Mouse (Mus musculus) intestine, embryonic 16.5 days (tissue): Measurements from ENCODE around the gene Acnat1. TPM values are rescaled to one million over a fixed set of nuclear protein-coding genes. Genes with fewer than 3 reads are reported as not detected.
A peak's percentile ranks its signal among the peaks of the same experiment; 100 is the strongest.
"Not testable (repeated sequence)": the region's sequence is repeated elsewhere in the genome, so short reads cannot be mapped to it uniquely, and the experiment has no call there.

Experiments used
- ATAC-seq: fragments of 200-750 bp; cut with Nextera tagmentation; 2 replicates; pipeline ENCODE4 v1.8.0; 2017; ENCODE audit warnings: moderate TSS enrichment, moderate library complexity
- H3K27ac ChIP-seq: fragments of 300-500 bp; sonication (generic); 2 replicates; pipeline ENCODE4 v1.5.1; 2014; ENCODE audit warnings: mild to moderate bottlenecking, low read length
- H3K27me3 ChIP-seq: fragments of 300-500 bp; sonication (generic); replicated peaks from 2 replicates; pipeline ENCODE4 v1.6.1; 2014; ENCODE audit warnings: low read length, control low read depth, mixed read lengths; ENCODE audit not compliant: control insufficient read depth, insufficient read depth
- H3K36me3 ChIP-seq: fragments of 300-500 bp; sonication (generic); 2 replicates; pipeline ENCODE4 v1.6.1; 2014; ENCODE audit warnings: low read length, control low read depth; ENCODE audit not compliant: control insufficient read depth, insufficient read depth
- H3K4me1 ChIP-seq: fragments of 300-500 bp; sonication (generic); 2 replicates; pipeline ENCODE4 v1.6.1; 2014; ENCODE audit warnings: low read length, control low read depth, mixed read lengths; ENCODE audit not compliant: control insufficient read depth, insufficient read depth
- H3K4me2 ChIP-seq: fragments of 300-500 bp; sonication (generic); 2 replicates; pipeline ENCODE4 v1.6.1; 2014; ENCODE audit warnings: low read depth, low read length, control low read depth
- H3K4me3 ChIP-seq: fragments of 300-500 bp; sonication (generic); 2 replicates; pipeline ENCODE4 v1.5.1; 2014; ENCODE audit warnings: mild to moderate bottlenecking, low read length
- H3K9ac ChIP-seq: fragments of 300-500 bp; sonication (generic); 2 replicates; pipeline ENCODE4 v1.6.1; 2014; ENCODE audit warnings: low read depth, low read length
- H3K9me3 ChIP-seq: fragments of 300-500 bp; sonication (generic); 2 replicates; pipeline ENCODE4 v1.6.1; 2016; ENCODE audit warnings: low read length, control low read depth; ENCODE audit not compliant: control insufficient read depth
- WGBS: fragments of 180-500 bp; shearing (Covaris S2); extraction: QIAGEN DNeasy Blood & Tissue Kit; methylation state at CpG from one replicate; pipeline ENCODE4 v1.1.7; 2014; 5-methylcytosine and 5-hydroxymethylcytosine counted together
- polyA plus RNA-seq: library from polyadenylated mRNA; unstranded; fragments of >200 nt; fragmentation: Nextera tagmentation; extraction: Ambion mirVana; gene quantifications from 2 replicates; pipeline ENCODE4 v1.2.1, GENCODE M21; 2015

Acnat1 gene
- polyA plus RNA-seq, 1 experiment from 2014 or later = 6.8 TPM

GRCm38 (mm10) chr4:49506386-49506785 lies 32.7 kb upstream of the Acnat1 start, which contains the start of gene Baat:
Gene Baat (minus strand): TSS chr4:49506557.
- peaks cover 6% of the 10 kb centered on the region; the same call in 1 of the 2 replicates for H3K4me1 ChIP-seq
- peak within 1 kb of the TSS; percentile 14; the same call in 1 of the 2 replicates for H3K27ac ChIP-seq
- H3K9me3 ChIP-seq = no peaks in the 10 kb centered on the region
- H3K36me3 ChIP-seq = no peaks in the 10 kb centered on the region
- 54% methylated on average over 3 of the region's 3 CpGs for WGBS
- no peak within 1 kb of the TSS for H3K4me3 ChIP-seq
- peak; percentile 62 for ATAC-seq
- no peak within 1 kb of the TSS for H3K9ac ChIP-seq
- no peak within 1 kb of the TSS for H3K4me2 ChIP-seq
- H3K27me3 ChIP-seq = no peaks in the 10 kb centered on the region

GRCm38 (mm10) chr4:49503563-49503962 lies 29.9 kb upstream of the Acnat1 start:
- no peak overlapping the region for H3K4me3 ChIP-seq
- H3K27ac ChIP-seq = no peak overlapping the region
- WGBS = 76% methylated on average over 1 of the region's 1 CpGs
- H3K9me3 ChIP-seq = no peaks in the 10 kb centered on the region
- H3K4me2 ChIP-seq = no peak overlapping the region
- no peak for ATAC-seq
- H3K9ac ChIP-seq = no peak overlapping the region
- no peaks in the 10 kb centered on the region for H3K36me3 ChIP-seq
- peaks cover 6% of the 10 kb centered on the region; the same call in 1 of the 2 replicates for H3K4me1 ChIP-seq
- H3K27me3 ChIP-seq = no peaks in the 10 kb centered on the region

- peak overlapping the region; percentile 54 for H3K27ac ChIP-seq
- H3K36me3 ChIP-seq, H3K4me1 ChIP-seq, H3K9me3 ChIP-seq, H3K9ac ChIP-seq, H3K4me3 ChIP-seq, H3K27me3 ChIP-seq, H3K4me2 ChIP-seq: not testable (repeated sequence)
- peak; percentile 73 for ATAC-seq
- WGBS = 63% methylated on average over 3 of the region's 3 CpGs
Observed at GRCm38 (mm10) chr4:49485934-49486650, 12.4 kb upstream of the Acnat1 start.

- peak; percentile 89 for ATAC-seq
- no peak overlapping the region for H3K4me3 ChIP-seq
- no peak overlapping the region for H3K9ac ChIP-seq
- no peak overlapping the region; the same call in 1 of the 2 replicates for H3K4me2 ChIP-seq
- H3K4me1 ChIP-seq = no peaks in the 10 kb centered on the region
- H3K36me3 ChIP-seq = no peaks in the 10 kb centered on the region
- no peaks in the 10 kb centered on the region for H3K9me3 ChIP-seq
- H3K27me3 ChIP-seq = no peaks in the 10 kb centered on the region
- H3K27ac ChIP-seq = peak overlapping the region; percentile 57; the same call in 1 of the 2 replicates
Observed at GRCm38 (mm10) chr4:49485442-49485841, 11.7 kb upstream of the Acnat1 start.

GRCm38 (mm10) chr4:49480896-49481295 lies 7.2 kb upstream of the Acnat1 start:
- peak; percentile 90 for ATAC-seq
- no peaks in the 10 kb centered on the region for H3K27me3 ChIP-seq
- WGBS = 31% methylated on average over 3 of the region's 3 CpGs
- H3K9me3 ChIP-seq = no peaks in the 10 kb centered on the region
- no peaks in the 10 kb centered on the region for H3K4me1 ChIP-seq
- H3K9ac ChIP-seq = no peak overlapping the region
- peak overlapping the region; percentile 44; the same call in 1 of the 2 replicates for H3K4me2 ChIP-seq
- no peaks in the 10 kb centered on the region for H3K36me3 ChIP-seq
- peak overlapping the region; percentile 84 for H3K27ac ChIP-seq
- peak overlapping the region; percentile 35 for H3K4me3 ChIP-seq

- Histone ChIP-seq H3K9me3 (no peaks in the 10 kb centered on the region), H3K27me3 (no peaks in the 10 kb centered on the region), H3K27ac (peak overlapping the region; percentile 84), H3K4me3 (peak overlapping the region; percentile 35), H3K4me1 (no peaks in the 10 kb centered on the region), H3K36me3 (no peaks in the 10 kb centered on the region), H3K9ac (peak overlapping the region; percentile 47), H3K4me2 (peak overlapping the region; percentile 44)
- WGBS = 9% methylated on average over 21 of the region's 21 CpGs
- ATAC-seq = peak; percentile 92
Observed at GRCm38 (mm10) chr4:49480104-49480760, 6.5 kb upstream of the Acnat1 start.

- H3K27me3 ChIP-seq, H3K9ac ChIP-seq, H3K36me3 ChIP-seq, ATAC-seq, H3K9me3 ChIP-seq, H3K27ac ChIP-seq, H3K4me1 ChIP-seq: not testable (repeated sequence)
- Histone ChIP-seq H3K4me2 (peak overlapping the region; percentile 30; the same call in 1 of the 2 replicates), H3K4me3 (peak overlapping the region; percentile 21; the same call in 1 of the 2 replicates)
- WGBS = 24% methylated on average over 2 of the region's 2 CpGs
Observed at GRCm38 (mm10) chr4:49479035-49479434, 5.3 kb upstream of the Acnat1 start.

- 18% methylated on average over 19 of the region's 19 CpGs for WGBS
- Histone ChIP-seq H3K4me2 (peak overlapping the region; percentile 40), H3K4me3 (peak overlapping the region; percentile 26), H3K27me3 (no peaks in the 10 kb centered on the region), H3K4me1 (no peaks in the 10 kb centered on the region), H3K27ac (no peak overlapping the region), H3K36me3 (no peaks in the 10 kb centered on the region), H3K9ac (peak overlapping the region; percentile 12; the same call in 1 of the 2 replicates), H3K9me3 (no peaks in the 10 kb centered on the region)
- ATAC-seq = no peak
Observed at GRCm38 (mm10) chr4:49478118-49478877, 4.6 kb upstream of the Acnat1 start.

GRCm38 (mm10) chr4:49474583-49474982 lies 871 bp upstream of the Acnat1 start:
- Histone ChIP-seq H3K36me3 (no peaks in the 10 kb centered on the region), H3K27me3 (no peaks in the 10 kb centered on the region), H3K27ac (0 out of 2 replicates have a peak overlapping the region, but pooled peaks have one; percentile 45), H3K9me3 (no peaks in the 10 kb centered on the region), H3K4me2 (no peak overlapping the region), H3K4me1 (no peaks in the 10 kb centered on the region), H3K4me3 (no peak overlapping the region), H3K9ac (no peak overlapping the region)
- ATAC-seq = peak; percentile 62
